Mouse (Mus musculus) liver, embryonic 14.5 days (tissue): ENCODE measurements at regions not wholly inside any gene's neighbourhood (a gene's known extent, or its start where the extent isn't known, plus 50 kb on each side); places are given as distances from the start of the nearest gene placed in this dataset.

Experiments
- CTCF ChIP-seq: IDR thresholded peaks from 2 replicates; pipeline ENCODE4 v1.5.1; 2016; ENCODE audit warnings: antibody characterized with exemption, low read depth, control low read depth
- EP300 ChIP-seq: IDR thresholded peaks from 2 replicates; pipeline ENCODE4 v1.6.1; 2016; ENCODE audit warnings: antibody characterized with exemption, low read depth

DNA sequence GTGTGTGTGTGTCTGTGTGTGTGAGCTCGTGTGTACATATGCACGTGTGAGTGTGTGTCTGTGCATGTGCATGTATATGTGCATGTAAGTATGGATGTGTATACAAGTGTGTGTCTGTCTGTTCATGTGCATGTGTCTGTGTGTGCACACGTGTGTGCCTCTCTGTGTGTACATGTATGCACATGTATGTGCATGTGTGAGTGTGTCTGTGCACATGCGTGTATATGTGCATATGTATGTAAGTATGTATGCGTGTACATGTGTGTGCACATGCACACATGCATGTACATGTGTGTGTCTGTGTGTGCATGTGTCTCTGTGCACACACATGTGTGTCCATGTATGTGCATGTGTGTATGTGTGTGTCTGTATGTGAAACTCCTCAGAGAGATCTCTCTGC lies 55.6 kb upstream of the Kras start:
- TF ChIP-seq EP300: no peak
- no peak for TF ChIP-seq CTCF
